Mouse (Mus musculus) urinary bladder, postnatal 4 days (tissue): ENCODE data around the gene Bcl7b.
A peak's percentile ranks its signal among the peaks of the same experiment; 100 is the strongest.

ENCODE experiments used
- DNase-seq, 2 experiments: peaks; one replicate each; pipeline ENCODE4 v3.0.0; 2021 to 2022; ENCODE audit warnings: low spot score in 2 of 2

Bcl7b gene

DNA sequence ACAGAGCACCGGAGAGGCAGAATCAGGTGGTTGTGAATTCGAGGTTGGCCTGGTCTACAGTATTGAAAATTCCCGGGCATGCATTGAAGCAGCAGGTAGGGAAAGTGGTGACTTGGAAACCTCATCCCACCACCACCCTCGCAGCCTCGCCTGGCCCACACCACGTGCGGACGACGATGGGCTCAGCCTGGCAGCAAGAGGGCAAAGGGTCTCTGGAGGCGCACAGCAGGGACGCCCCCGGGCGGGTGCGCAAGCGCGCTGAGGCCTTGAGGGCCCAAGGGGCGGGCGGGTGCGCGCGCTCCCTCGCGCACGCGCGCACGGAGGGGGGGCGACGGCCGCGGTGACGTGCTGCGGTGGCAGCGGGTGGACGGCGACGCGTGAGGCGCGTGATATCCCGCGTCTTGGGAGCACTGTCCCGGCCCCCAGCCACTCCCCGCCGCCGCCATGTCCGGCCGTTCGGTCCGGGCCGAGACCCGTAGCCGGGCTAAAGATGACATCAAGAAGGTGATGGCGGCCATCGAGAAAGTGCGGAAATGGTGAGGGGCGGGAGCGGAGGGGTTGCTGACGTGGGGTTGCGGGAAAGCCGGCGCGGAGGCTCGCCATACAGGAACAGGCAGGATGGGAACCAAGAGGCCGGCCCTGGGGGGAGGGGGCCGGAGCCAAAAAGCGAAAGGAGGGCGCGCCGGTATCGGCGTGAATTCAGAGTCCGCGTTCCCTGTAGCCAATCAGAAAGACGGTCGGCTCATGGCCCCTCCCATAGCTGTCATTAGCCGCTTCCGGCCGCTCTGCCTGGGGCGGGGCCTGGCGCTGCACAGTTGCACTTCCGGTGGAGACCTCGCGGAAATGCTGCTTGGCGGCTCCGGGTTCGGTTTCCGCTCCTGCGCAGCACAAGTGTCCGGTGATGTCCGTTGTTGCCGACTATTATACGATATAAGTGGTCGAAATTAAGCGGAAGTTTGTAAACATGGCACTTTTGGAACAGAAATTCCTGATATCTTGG, at the start of gene Bcl7b:
Bcl7b (plus strand) TSS at position 221 of the 1,000 bp plus-strand sequence.
- DNase-seq, result peak; percentile 95 to 97

DNA sequence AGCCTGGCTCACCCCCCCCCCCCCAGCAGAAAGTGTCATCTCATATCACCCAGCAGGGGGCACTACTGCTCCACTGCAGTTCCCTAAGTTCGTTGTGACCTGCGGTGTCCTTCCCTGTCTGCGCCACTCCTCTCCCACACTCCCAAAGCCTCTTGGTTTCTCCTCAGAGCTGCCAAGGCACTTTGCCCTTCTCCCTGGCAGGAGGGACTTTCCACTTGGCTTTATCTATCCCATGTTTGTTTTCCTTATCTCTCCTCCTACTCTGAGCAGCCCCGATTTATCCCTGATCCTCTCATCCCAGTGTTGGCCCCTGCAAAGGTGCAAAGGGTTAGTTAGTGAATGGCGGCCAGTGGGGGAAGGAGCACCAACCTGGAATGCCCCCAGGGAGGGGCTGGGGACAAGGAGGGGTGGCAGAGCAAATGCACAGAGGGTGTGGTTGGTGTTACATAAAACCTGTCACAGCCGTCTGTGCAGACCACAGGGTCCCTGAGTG, 49.4 kb upstream of the Bcl7b start:
- DNase-seq, result peak in 1 of 2 experiments; percentile 32

DNA sequence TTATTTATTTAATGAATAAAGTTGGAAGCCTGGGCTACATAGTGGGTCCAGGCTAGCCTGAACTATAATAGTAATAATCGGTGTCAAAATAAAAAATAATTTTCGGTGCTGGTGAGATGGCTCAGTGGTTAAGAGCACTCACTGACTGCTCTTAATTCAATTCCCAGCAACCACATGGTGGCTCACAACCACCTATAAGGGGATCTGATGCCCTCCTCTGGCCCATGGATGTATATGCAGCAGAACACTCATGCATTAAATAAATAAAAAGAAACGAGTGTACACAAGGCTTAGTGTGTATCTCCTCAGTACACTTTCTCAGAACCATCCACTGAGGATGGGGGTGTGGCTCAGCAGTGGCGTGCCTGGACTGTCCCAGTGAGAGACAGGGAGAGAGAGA, 47.3 kb upstream of the Bcl7b start:
- no peak for DNase-seq

DNA sequence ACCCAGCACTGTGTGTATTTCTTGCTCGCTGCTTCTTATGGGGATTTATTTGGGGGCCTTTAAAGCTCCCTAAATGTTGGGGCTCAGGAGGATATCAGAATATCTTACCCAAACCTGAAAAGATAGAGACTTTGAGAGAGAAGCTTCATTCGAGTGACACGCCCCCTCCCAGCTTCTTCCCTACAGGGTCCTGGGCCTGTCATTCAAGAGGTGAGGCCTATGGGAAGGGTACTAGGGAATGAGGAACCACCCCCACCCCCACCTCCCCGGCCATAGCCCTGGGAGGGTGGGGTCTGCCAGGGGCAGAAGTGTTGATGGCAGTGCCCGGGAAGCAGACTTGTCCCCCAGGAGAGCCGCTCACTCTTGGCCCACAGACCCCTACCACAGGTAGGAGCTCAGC, 42.0 kb upstream of the Bcl7b start:
- no peak for DNase-seq

DNA sequence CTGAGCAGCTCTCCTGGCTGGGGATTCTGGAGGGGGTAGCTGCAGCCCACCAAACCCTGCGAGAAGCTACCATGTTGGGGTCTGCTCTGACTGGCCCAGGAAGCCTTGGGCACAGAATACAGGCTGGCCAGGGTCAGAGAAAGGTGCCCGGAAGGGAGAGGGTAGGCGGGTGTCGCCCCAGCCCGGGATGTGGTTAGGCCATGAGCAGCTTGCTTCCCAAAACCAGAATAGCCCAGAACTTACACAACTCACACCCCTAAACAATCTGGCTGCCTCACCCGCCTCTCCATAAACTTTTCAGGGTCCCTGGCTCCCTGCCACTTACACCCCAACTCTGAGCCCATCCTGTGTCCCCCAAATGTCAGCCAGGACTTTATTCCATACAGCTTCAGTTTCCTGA, 40.4 kb upstream of the Bcl7b start:
- no peak for DNase-seq

DNA sequence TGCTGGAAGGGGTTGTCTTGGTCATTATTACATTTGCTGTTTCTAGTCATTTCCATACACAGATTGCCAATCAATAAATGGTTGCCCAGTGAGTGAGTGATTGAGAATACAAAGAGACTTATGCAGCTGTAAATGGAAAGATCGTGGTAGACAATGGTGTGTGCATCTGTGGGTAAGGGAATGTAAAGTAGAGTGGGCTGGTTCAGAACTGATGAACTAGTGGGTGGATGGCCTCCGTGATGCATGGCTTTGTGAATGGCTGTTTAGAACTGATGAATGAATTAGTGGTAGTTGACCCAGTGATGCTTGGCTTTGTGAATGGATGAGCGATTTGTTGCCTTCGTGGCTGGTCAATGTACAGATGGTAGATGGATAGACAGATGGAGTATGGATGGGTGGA, 38.3 kb upstream of the Bcl7b start:
- DNase-seq, result no peak

DNA sequence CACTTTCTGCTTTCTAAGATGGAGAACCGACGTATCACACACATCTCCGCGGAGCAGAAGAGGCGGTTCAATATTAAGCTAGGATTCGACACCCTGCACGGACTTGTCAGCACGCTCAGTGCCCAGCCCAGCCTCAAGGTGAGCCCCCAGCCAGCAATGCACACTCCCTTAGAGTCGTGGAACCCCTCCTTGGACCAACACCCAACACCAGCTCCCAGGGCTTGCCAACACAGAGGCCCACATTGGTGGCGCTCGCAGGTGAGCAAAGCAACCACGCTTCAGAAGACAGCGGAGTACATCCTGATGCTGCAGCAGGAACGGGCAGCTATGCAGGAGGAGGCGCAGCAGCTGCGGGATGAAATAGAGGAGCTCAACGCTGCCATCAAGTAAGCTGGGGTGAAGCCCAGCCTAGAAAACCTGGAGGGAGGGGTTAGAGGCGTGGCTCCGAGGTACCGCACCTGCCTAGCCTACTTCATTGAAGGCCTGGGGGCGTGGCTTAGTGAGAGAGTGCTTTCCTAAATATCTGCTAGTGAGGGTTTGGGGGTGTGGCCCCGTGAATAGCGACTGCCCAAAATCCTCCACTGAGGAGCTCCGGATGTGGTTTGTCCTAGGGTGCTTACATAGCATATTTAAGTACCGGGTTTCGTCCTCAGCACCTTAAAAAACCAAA, 34.2 kb upstream of the Bcl7b start:
- no peak for DNase-seq

DNA sequence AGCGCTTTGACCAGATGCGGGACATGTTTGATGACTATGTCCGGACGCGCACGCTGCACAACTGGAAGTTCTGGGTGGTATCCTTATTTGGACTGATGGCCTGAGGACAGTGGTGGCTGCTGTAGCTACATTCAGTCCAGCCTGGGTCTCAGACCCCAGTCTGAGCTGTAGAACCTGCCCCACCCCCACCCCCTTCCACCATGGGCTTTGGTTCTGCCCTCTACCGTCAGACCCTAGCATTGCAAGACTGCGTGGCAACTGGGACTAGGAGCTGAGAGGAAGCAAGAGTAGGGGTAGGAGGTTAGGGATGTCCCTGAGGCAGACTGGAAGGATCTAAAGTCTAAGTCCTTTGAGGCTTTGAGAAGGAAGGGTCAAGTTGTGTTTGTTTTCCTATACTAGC, 33.5 kb upstream of the Bcl7b start:
- DNase-seq, result no peak

DNA sequence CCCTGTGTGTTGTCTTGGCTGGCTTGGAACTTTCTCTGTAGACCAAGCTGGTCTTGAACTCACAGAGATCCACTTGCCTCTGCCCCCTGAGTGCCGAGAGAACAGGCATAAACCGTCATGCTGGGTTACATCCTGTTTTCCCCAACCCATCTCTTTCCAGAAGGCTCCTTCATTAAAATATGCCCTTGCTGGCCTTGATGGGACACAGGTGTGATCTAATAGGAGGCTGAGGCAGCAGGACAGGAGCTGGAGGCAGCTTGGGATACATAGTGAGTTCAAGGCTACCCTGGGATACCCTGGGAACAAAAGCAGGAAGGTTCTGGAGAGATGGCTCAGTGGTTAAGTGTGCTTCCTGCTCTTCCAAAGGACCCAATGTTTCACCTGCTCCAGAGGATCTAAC, 28.2 kb upstream of the Bcl7b start:
- DNase-seq, result no peak

DNA sequence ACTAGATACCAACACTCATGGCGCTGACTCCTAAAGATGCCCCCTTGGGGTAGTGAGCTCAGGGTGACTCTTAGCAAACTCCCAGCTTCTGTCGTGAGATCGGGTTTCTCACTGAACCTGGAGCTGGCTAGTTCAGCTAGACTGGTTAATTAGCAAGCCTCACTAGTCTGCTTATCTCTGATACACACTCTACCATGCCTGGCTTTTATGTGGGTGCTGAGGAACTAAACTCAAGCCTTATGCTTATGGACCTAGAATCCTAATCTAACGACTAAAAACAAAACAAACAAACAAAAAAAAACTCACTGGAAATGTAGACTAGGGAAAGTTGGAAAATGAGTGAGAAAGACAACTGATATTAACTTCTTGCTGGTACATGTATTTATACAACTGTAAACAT, 23.6 kb upstream of the Bcl7b start:
- no peak for DNase-seq

DNA sequence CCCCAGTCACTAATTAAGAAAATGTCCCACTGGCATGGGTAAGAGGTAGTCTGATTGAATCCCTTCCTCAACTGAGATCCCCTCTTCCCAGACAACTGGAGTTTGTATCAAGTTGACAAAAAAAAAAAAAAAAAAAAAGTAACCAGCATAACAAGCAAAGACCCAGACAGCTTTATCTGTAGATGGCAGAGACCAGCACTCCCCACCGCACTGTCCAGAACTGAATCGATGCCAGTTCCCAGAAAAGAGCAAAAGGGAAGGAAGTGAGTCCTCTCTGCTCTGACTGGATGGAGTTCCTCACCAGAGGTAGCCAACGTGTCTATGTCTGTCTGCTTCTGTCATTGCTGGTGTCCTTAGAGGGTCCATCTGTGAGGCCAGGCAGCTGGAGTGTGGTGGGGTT, 22.6 kb upstream of the Bcl7b start:
- DNase-seq, result no peak

DNA sequence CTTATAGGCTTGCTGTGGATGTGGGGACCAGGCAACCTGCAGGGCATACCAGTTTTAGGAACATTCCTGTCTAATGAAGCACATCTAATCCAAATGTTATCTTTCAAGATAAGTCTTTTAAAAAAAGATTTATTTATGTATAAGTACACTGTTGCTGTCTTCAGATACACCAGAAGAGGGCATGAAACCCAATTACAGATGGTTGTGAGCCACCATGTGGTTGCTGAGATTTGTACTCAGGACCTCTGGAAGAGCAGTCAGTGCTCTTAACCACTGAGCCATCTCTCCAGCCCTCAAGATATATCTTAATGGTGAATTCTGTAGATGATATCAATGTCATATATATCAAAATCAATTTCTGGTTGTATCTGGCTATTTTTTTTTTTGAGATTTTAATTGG, 22.1 kb upstream of the Bcl7b start:
- no peak for DNase-seq

DNA sequence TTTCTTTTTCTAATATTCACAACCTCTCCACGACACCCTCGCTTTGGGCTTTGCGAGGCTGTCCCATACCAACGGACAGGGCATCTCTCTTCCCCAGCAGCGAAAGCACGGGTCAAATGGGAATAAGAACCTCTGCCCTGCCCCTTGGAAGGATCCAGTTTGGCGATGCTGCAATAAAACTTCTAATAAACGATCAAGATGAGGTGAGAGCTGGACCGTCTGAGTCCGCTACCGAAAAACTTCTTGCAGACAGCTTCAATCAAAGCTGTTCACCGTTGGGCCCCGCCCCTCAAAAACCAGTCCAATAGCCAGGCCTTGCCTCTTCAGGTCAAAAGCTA, 19.4 kb upstream of the Bcl7b start:
- DNase-seq, result no peak

DNA sequence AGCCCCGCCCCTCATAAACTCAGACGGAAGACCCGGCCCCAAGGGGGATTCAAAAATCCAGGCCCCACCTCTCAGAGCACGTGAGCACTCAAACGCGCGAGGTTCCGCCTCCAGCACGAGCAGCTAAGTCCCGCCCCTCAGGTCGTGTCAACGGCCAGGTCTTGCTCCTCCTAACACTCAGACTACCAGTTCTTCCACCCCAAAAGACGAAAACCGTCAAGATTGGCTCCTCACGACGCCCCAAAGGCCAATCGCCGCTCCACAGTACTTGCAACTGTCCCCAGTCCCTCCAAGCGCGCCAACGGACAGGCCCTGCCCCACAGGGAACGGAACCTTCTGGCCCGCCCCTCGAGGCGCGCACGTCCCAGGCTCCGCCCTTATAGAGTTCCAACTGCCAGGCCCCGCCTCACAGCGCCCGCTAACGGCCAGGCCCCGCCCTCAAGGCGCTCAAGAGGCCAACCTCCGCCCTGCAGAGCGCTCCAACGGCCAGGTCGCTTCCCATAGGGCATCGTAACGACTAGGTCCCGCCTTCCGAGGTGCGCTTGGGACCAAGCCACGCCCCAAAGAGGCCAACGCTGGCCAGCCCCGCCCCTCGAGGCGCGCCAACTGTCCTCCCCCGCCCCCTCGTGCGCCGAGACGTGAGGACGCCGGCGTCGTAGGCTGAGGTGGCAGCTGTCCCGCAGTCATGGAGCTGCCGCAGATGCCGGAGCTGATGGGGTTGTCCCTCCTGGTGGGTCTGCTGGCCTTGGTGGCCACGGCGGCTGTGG, 18.8 kb upstream of the Bcl7b start, which contains the start of gene Tbl2:
Tbl2 (plus strand) TSS at position 605 of the 767 bp plus-strand sequence.
- DNase-seq, result peak; percentile 99

DNA sequence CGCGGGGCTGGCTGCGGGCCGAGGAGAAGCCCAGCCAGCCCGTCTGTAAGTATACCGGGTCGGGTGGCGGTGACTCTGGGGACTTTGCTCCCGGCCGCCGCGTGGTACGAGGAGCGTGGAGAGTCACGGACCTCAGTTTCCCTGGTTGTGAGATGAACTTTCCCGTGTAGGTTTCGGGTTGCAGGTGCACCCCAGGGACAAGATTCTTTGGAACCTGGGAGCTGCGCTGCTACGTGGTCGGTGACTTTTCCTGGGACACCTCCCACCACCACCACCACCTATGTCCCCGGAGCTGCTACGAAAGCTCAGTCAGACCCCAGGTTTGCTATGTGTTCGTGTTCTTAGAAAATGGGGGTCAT, 18.3 kb upstream of the Bcl7b start:
- no peak for DNase-seq

DNA sequence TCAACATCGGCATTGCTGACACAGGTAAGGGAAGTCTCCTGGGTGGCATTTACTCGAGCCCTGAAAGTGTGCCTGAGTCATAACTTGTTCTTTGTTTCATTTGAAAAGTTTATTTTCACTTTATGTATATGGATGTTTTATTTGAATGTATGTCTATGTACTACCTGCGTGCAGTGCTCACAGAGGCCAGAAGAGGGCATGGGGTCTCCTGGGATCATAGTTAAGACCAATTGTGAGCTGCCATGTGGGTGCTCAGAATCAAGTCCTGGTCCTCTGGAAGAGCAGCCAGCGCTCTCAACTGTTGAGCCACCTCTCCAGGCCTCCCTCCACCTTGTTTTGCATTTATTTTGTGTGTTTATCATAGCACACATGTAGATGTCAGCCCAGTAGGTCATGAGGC, 11.6 kb upstream of the Bcl7b start:
- DNase-seq, result no peak

DNA sequence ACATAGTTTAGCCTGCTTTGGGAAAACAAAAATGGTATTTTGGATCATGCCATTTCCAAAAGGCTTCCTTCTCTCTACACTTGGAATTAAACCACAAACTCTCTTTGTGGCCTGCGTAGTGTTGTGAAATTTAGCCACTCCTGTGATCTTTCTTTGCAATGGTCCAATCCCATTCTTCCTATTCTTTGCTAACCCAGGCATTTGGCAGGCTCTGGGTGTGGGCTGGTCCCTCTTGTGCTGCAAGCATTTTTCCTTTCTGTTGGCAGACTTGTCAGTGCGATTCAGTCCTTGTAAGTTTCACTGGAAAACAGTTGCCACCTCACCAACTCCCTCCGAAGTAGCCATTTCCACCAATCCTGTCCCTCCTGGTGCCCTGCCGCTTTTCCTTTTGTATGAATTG, 6.9 kb upstream of the Bcl7b start:
- DNase-seq, result no peak

DNA sequence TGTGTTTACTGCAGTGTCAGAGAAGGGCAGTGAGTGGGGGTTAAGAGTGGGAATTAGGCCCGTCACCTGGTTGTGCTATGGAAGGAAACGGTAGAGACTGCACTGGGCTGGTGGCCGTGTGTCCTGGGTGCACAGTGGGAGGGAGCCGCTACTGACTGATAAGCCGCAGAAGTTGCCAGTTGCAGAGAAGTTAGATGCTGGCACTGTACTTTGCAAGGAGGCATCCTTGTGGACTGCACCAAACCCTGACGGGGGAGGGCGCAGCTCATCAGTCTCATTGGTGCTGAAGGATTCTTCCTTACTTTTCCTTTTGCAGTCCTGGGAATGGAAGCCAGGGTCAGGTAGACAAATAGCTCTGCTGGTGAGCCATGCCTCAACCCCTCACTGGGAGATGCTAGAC, 6.4 kb upstream of the Bcl7b start:
- no peak for DNase-seq

DNA sequence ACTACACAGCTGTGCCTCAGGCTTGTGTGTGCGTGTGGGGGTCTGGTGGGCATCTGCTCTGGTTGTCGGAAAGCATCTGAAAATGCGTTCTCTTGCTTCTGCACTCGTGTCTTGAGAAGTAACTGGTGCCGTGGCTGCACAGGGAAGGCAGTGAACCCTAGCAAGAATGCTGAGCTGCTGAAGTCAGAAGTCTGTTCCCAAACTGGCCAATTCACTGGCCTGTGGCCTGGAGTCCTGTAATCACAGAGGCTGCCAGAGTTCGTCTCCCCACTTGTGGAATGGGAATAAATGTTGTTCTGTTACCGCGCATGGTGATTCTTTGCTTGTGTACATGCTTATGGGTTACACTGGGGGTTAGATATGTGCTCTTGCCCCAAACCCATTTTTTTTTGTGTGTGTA, 5.7 kb upstream of the Bcl7b start:
- DNase-seq, result no peak

DNA sequence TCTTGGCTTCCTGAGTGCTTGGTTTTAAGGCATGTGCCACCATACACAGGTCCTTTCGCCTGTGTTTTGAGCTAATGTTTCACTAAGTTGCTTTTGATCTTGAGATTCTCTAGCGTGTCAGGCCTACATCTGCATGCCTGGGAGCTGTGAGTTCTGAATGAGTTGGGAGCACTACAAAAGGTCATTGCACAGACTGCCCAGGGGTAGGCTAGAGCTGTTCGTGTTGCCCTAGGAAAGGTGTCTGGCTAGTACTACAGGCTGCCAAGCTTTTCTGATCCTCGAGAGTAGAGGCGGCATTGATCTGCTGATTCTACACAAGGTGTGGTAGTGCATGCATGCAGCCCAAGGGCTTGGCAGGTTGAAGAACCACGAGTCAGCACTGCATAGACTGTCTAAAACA, 5.3 kb upstream of the Bcl7b start:
- DNase-seq, result no peak

DNA sequence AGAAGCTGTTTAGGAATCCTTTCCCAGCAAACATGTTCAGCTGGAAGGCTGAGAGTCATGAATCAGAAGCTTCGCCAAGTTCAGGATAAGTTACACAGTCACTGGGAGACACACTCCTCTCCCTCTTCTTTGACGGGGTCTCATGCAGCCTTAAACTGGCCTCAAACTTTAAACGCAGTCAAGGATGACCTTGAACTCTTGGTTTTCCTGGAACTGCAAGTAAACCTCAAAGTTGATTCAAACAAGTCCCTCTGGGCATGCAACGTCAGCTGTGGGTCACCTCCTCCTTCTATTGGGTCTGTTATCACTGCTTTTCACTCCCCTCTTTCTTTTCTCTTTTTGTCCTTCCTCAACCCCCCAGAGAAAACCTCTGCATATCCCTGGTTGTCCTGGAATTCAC, 1.2 kb upstream of the Bcl7b start:
- DNase-seq, result no peak

DNA sequence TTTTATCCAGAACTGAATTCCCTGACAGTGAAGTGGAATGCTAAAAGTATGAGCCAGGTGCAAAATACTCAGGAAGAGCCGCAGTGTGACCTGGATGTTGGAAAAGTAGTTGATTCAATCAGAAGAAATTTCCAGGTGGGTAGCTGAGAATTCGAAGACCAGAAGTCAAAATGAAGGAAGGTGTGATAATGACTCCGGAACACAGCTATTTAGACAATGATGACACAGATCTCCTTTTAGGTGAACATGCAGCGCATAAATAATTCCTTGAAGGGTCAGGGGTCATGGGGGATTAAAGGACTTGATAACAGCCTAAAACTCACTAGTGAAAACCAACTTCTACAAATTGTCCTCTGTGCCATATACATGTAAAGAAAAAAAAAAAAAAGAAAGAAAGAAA, 614 bp upstream of the Bcl7b start:
- DNase-seq, result no peak
